Mouse (Mus musculus): Measurements from ENCODE around the gene Gdap1l1. TPM values are rescaled to one million over a fixed set of nuclear protein-coding genes. Genes with fewer than 3 reads are reported as not detected.

Gdap1l1 gene
- polyA plus RNA-seq, 1 experiment from 2014 or later = 135 TPM

GRCm38 (mm10) chr2:163493976-163494375, 55.7 kb downstream of the Gdap1l1 start:
- Histone ChIP-seq H3K4me2 (ENCODE audit: low read length) (no peak overlapping the region), H3K4me3 (replicated peaks; ENCODE audit: low read depth, low read length) (no peak overlapping the region), H3K4me1 (ENCODE audit: control insufficient read depth, insufficient read depth, low read length) (no peaks in the 10 kb centered on the region), H3K27ac (replicated peaks; ENCODE audit: low read depth, low read length) (no peak overlapping the region), H3K9ac (replicated peaks; ENCODE audit: low read length) (no peak overlapping the region), H3K36me3 (ENCODE audit: control insufficient read depth, insufficient read depth, low read length) (no peaks in the 10 kb centered on the region), H3K9me3 (ENCODE audit: control insufficient read depth, low read length) (no peaks in the 10 kb centered on the region), H3K27me3 (ENCODE audit: control insufficient read depth, insufficient read depth, low read length) (no peaks in the 10 kb centered on the region)
- ATAC-seq (ENCODE audit: low FRiP score, low TSS enrichment) = no peak
- no peak for DNase-seq
- WGBS = 56% methylated on average over 5 of the region's 5 CpGs

DNA sequence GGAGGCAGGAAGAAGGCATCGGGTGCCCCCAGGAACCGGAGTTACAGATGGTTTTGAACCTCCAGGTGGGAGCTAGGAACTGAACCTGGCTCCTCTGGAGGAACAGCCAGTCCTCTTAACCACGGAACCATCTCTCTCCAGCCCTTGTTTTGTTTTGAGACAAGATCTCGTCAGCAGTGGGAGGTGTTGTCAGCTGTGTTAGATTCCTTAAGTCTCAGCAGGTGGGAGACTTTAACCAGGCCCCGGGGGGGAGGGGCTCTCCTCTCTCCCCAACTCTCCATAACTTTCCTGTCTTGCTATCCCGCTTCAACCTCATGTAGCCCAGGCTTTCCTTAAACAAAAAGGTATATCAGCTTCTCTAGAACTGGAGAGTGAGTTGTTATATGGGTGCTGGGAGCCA, 56.2 kb downstream of the Gdap1l1 start:
- Histone ChIP-seq H3K4me2 (ENCODE audit: low read length) (no peak overlapping the region), H3K27ac (replicated peaks; ENCODE audit: low read depth, low read length) (no peak overlapping the region), H3K9me3 (ENCODE audit: control insufficient read depth, low read length) (no peaks in the 10 kb centered on the region), H3K4me1 (ENCODE audit: control insufficient read depth, insufficient read depth, low read length) (no peaks in the 10 kb centered on the region), H3K27me3 (ENCODE audit: control insufficient read depth, insufficient read depth, low read length) (no peaks in the 10 kb centered on the region), H3K36me3 (ENCODE audit: control insufficient read depth, insufficient read depth, low read length) (no peaks in the 10 kb centered on the region), H3K9ac (replicated peaks; ENCODE audit: low read length) (no peak overlapping the region), H3K4me3 (replicated peaks; ENCODE audit: low read depth, low read length) (no peak overlapping the region)
- ATAC-seq (ENCODE audit: low FRiP score, low TSS enrichment) = no peak
- DNase-seq = no peak
- WGBS = 48% methylated on average over 6 of the region's 6 CpGs

DNA sequence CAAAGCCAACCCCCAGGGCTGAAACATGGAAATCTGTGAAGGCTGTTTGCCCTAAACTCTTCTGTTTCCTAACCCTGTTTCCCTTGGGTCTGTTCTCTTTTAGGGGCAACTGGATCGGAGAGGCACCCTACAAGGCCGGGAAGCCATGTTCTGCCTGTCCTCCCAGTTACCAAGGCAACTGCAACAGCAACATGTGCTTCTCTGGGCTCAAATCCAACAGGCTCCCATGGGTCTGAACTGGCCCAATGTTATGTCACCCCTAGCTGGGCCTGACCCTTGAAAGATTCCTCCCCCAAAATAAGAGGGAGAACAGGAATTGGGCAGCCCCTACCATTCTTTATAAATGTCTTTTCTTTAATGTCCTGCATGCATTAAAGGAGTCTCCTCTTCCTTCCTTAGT, 63.9 kb downstream of the Gdap1l1 start:
- Histone ChIP-seq H3K4me2 (ENCODE audit: low read length) (no peak overlapping the region), H3K4me1 (ENCODE audit: control insufficient read depth, insufficient read depth, low read length) (no peaks in the 10 kb centered on the region), H3K9me3 (ENCODE audit: control insufficient read depth, low read length) (no peaks in the 10 kb centered on the region), H3K9ac (replicated peaks; ENCODE audit: low read length) (no peak overlapping the region), H3K4me3 (replicated peaks; ENCODE audit: low read depth, low read length) (no peak overlapping the region), H3K27ac (replicated peaks; ENCODE audit: low read depth, low read length) (no peak overlapping the region), H3K36me3 (ENCODE audit: control insufficient read depth, insufficient read depth, low read length) (no peaks in the 10 kb centered on the region), H3K27me3 (ENCODE audit: control insufficient read depth, insufficient read depth, low read length) (no peaks in the 10 kb centered on the region)
- 65% methylated on average over 2 of the region's 2 CpGs for WGBS
- no peak for ATAC-seq (ENCODE audit: low FRiP score, low TSS enrichment)
- peak; percentile 15 for DNase-seq

DNA sequence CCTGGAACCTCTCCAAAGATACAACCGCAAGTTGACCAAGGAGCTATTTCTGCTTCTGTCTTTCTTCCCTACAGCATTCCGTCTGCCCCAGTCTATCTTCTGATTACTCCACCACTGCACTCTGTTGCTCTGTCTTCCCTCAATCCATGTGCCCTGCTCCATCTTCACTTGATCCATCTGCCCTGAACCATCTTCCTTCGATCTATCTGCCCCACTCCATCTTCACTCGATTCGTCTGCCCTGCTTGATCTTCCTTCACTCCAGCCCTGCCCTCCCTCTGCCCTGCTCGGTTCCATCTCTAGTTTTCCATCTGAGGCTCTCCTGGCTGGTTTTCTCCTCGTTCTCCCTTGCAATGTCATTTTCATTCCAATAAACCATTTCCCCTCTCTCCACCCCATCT, 64.9 kb downstream of the Gdap1l1 start:
- H3K4me2 ChIP-seq (ENCODE audit: low read length) = no peak overlapping the region
- no peak for ATAC-seq (ENCODE audit: low FRiP score, low TSS enrichment)

More for the DNA sequence above, 64.9 kb downstream of the Gdap1l1 start:
- Histone ChIP-seq H3K9me3 (ENCODE audit: control insufficient read depth, low read length) (no peaks in the 10 kb centered on the region), H3K27me3 (ENCODE audit: control insufficient read depth, insufficient read depth, low read length) (no peaks in the 10 kb centered on the region), H3K27ac (replicated peaks; ENCODE audit: low read depth, low read length) (no peak overlapping the region), H3K4me3 (replicated peaks; ENCODE audit: low read depth, low read length) (no peak overlapping the region), H3K4me1 (ENCODE audit: control insufficient read depth, insufficient read depth, low read length) (no peaks in the 10 kb centered on the region), H3K36me3 (ENCODE audit: control insufficient read depth, insufficient read depth, low read length) (no peaks in the 10 kb centered on the region), H3K9ac (replicated peaks; ENCODE audit: low read length) (no peak overlapping the region)
- no peak for DNase-seq
- 86% methylated on average over 7 of the region's 7 CpGs for WGBS

Other genes starting within 250 kb of the Gdap1l1 start
- gene Tox2, start 235.4 kb upstream of the Gdap1l1 start, polyA plus RNA-seq (2014; fragmentation: Nextera tagmentation; extraction: Ambion mirVana) = 36.7 and 46.8 TPM in 2 replicates
- 0.30 and 0.37 TPM in 2 replicates for gene Jph2, start 40.5 kb upstream of the Gdap1l1 start, polyA plus RNA-seq (2014; fragmentation: Nextera tagmentation; extraction: Ambion mirVana)
- gene Oser1, start 13.8 kb upstream of the Gdap1l1 start, polyA plus RNA-seq (2014; fragmentation: Nextera tagmentation; extraction: Ambion mirVana) = 78.5 and 84.3 TPM in 2 replicates
- gene Fitm2, start 34.2 kb downstream of the Gdap1l1 start, polyA plus RNA-seq (2014; fragmentation: Nextera tagmentation; extraction: Ambion mirVana) = 13.0 and 13.6 TPM in 2 replicates
- not detected in 2 replicates for gene R3hdml, start 53.8 kb downstream of the Gdap1l1 start, polyA plus RNA-seq (2014; fragmentation: Nextera tagmentation; extraction: Ambion mirVana)
- gene Hnf4a, start 68.3 kb downstream of the Gdap1l1 start, polyA plus RNA-seq (2014; fragmentation: Nextera tagmentation; extraction: Ambion mirVana) = not detected in 2 replicates
- 39.5 and 60.6 TPM in 2 replicates for gene Ttpal, start 163.8 kb downstream of the Gdap1l1 start, polyA plus RNA-seq (2014; fragmentation: Nextera tagmentation; extraction: Ambion mirVana)
- gene Serinc3, start 206.7 kb downstream of the Gdap1l1 start, polyA plus RNA-seq (2014; fragmentation: Nextera tagmentation; extraction: Ambion mirVana) = 30.9 and 39.3 TPM in 2 replicates
- gene Pkig, start 219.9 kb downstream of the Gdap1l1 start, polyA plus RNA-seq (2014; fragmentation: Nextera tagmentation; extraction: Ambion mirVana) = 115 and 128 TPM in 2 replicates

Measured in midbrain, embryonic 14.5 days (tissue).